17 mouse cellular contexts compared by ENCODE assay signal in the genomic region with DNA sequence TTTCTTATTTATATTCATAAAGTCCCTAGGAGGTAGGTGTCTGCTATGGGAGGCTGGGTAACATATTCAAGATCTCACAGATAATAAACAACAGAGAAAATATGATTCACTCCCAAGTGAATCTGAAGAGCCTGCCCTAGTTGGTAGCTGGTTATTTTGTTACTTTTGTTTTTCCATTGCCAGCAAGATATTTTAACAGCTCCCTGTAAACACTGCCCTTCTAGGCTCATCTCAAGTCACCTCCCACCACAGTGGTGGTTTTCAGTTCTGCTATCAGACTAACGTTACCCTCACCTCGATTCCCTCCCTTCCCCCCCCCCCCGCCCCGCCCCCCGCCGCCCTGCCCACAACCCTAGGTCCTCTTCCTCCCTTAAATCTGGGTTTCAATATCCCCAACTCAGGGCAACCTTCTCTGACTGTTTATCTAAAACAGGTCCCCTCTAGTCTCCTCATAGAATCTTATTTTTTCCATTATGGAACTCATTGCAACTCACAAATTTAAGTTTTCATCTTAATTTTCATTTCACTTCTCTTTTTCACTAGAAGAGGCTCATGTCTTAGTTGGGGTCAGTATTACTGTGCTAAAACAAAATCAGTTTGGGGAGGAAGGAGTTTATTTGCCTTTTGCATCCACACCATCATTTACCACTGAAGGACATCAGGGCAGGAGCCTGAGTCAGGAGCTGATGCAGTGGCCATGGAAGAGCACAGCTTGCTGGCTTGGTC. TPM values are rescaled to one million over a fixed set of nuclear protein-coding genes. Genes with fewer than 3 reads are reported as not detected.
DNase-seq lines count a peak whose midpoint lies in the region; ATAC-seq and TF ChIP-seq lines count a peak whose summit lies in the region.
"Had no signal": no experiment of that assay in that cellular context is flagged by ENCODE, and none has a peak within 500 bp of the region (broad histone marks: within the 10 kb centered on the region; RNA-seq: fewer than 3 reads in every experiment).

No protein-coding gene starts in this region.

- no peak for DNase-seq in gastrocnemius, adult 2 months
- DNase-seq in gastrocnemius, postnatal 14 days: no peak
- DNase-seq in 416B (ENCODE audit: low read depth): peak; percentile 57
- peak; percentile 46 for DNase-seq in T-cell, adult 2 months (ENCODE audit: low spot score)
- DNase-seq in limb, embryonic 10.5 days (ENCODE audit: low spot score): no peak
- no peak for DNase-seq in cerebellum, postnatal 14 days
- DNase-seq in embryo, embryonic 9.5 days (ENCODE audit: extremely low spot score): no peak
- DNase-seq: heart, adult 11 months; kidney, postnatal 14 days; layer of hippocampus, adult 9-11 months; lung, postnatal 14 days had no signal

- TF ChIP-seq CTCF in gastrocnemius, adult 2 months (IDR thresholded peaks at IDR 0.05): no peak

- H3K36me3 ChIP-seq in limb, embryonic 10.5 days: no peaks in the 10 kb centered on the region
- H3K36me3 ChIP-seq: forebrain, embryonic 10.5 days; G1E; heart, embryonic 15.5 days had no signal

- no peaks in the 10 kb centered on the region for H3K9me3 ChIP-seq in limb, embryonic 10.5 days (replicated peaks)
- H3K9me3 ChIP-seq: forebrain, embryonic 10.5 days; heart, embryonic 15.5 days had no signal

- intact Hi-C loops in gastrocnemius, adult 2 months (cut with DNase I): no loop called here
- intact Hi-C loops in gastrocnemius, postnatal 14 days (cut with DNase I; ENCODE audit: low total_unique reads): no loop called here

- peaks cover 5% of the 10 kb centered on the region; the same call in 1 of the 2 replicates for H3K27me3 ChIP-seq in limb, embryonic 10.5 days (ENCODE audit: low read depth, poor library complexity, severe bottlenecking)
- H3K27me3 ChIP-seq: heart, embryonic 15.5 days had no signal

- 95% methylated on average over 5 of the region's 6 CpGs for WGBS in limb, embryonic 10.5 days

- no peak overlapping the region for H3K4me3 ChIP-seq in gastrocnemius, adult 2 months
- no peak overlapping the region for H3K4me3 ChIP-seq in limb, embryonic 10.5 days
- H3K4me3 ChIP-seq: forebrain, embryonic 10.5 days; heart, embryonic 15.5 days had no signal

- peak overlapping the region; percentile 58; the same call in 1 of the 2 replicates for H3K27ac ChIP-seq in gastrocnemius, adult 2 months
- no peak overlapping the region for H3K27ac ChIP-seq in limb, embryonic 10.5 days
- H3K27ac ChIP-seq: forebrain, embryonic 10.5 days; heart, embryonic 15.5 days; liver, embryonic 14.5 days had no signal

- ATAC-seq in megakaryocyte progenitor cell, adult 5-6 weeks (replicated peaks; ENCODE audit: poor library complexity): 0 out of 2 replicates have a peak, but pooled peaks have one; percentile 18
- ATAC-seq: intestine, embryonic 16.5 days had no signal

- H3K4me1 ChIP-seq in limb, embryonic 10.5 days: no peaks in the 10 kb centered on the region
- H3K4me1 ChIP-seq: forebrain, embryonic 10.5 days; heart, embryonic 15.5 days had no signal

RNA-seq across cellular contexts. Expression of gene S100a10, which starts 6.2 kb away (rescaled TPM):
- total RNA-seq in gastrocnemius, adult 2 months (2021): 10 to 100 TPM; 29.0 to 61.7 TPM
- 100 to 1,000 TPM; 102 to 107 TPM for total RNA-seq in gastrocnemius, postnatal 14 days (2021)
- total RNA-seq in megakaryocyte progenitor cell, adult 5-6 weeks (2015): 146 and 155 TPM in 2 replicates
- 217 and 260 TPM in 2 replicates for total RNA-seq in megakaryocyte progenitor cell, adult 5-6 weeks (2017)
- 74.9 and 78.4 TPM in 2 replicates for polyA plus RNA-seq in limb, embryonic 10.5 days (2016; fragmentation: Nextera tagmentation; extraction: Ambion mirVana)
- total RNA-seq: G1E had no signal
- polyA plus RNA-seq: G1E had no signal

RNA-seq across cellular contexts. Expression of gene S100a11, which starts 28.4 kb away (rescaled TPM):
- total RNA-seq in gastrocnemius, adult 2 months (2021): 10 to 100 TPM; 27.0 to 48.3 TPM
- 100 to 1,000 TPM; 101 to 110 TPM for total RNA-seq in gastrocnemius, postnatal 14 days (2021)
- 1,747 and 1,792 TPM in 2 replicates for total RNA-seq in megakaryocyte progenitor cell, adult 5-6 weeks (2015)
- total RNA-seq in megakaryocyte progenitor cell, adult 5-6 weeks (2017): 99.3 and 111 TPM in 2 replicates
- polyA plus RNA-seq in limb, embryonic 10.5 days (2016; fragmentation: Nextera tagmentation; extraction: Ambion mirVana): 241 and 293 TPM in 2 replicates
- total RNA-seq: G1E had no signal
- polyA plus RNA-seq: G1E had no signal

Comparison
In these comparisons a context has a peak if more than half of its experiments do, and no peak if none do; other contexts are left out.
1. DNase-seq: peak in 416B (single experiment) and T-cell, adult 2 months (single experiment); none in gastrocnemius, adult 2 months (single experiment), gastrocnemius, postnatal 14 days (single experiment), limb, embryonic 10.5 days (single experiment), cerebellum, postnatal 14 days (0 of 2) and embryo, embryonic 9.5 days (single experiment).